Mouse (Mus musculus) brain, adult 2 months (tissue): ENCODE measurements around the gene Glod4.

Source experiments
- DNase-seq: peaks from one replicate; pipeline ENCODE4 v3.0.0; 2011; ENCODE audit warnings: low read depth, low spot score

Gene Glod4

GRCm38 (mm10) chr11:76085898-76086591, 157.5 kb downstream of the Glod4 start:
- peak; percentile 29 for DNase-seq

GRCm38 (mm10) chr11:76084943-76085342, 158.6 kb downstream of the Glod4 start:
- no peak for DNase-seq

DNA sequence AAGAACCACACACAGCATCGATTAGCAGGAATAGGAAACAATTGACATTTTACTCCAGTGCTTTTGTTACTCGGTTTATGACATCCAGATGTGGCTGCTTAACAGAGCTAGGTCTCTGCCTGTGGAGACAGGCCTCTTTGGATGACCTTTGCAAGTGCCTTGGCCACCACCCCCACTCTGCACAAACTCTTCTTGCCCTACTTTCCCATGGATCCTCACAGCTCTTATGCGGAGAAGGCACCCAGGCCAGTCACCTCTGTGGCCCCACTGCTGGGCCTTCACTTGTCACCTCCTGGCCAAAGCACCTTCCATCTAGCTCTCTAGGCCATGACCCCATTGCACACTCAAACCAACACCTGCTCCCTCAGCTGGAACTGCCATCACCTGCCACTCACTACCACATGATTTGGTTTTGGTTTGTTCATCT, 159.6 kb downstream of the Glod4 start:
- no peak for DNase-seq

GRCm38 (mm10) chr11:76081048-76081640, 162.4 kb downstream of the Glod4 start:
- DNase-seq = no peak

GRCm38 (mm10) chr11:76080293-76080692, 163.2 kb downstream of the Glod4 start:
- DNase-seq = no peak

GRCm38 (mm10) chr11:76077341-76077740, 166.2 kb downstream of the Glod4 start:
- no peak for DNase-seq

DNA sequence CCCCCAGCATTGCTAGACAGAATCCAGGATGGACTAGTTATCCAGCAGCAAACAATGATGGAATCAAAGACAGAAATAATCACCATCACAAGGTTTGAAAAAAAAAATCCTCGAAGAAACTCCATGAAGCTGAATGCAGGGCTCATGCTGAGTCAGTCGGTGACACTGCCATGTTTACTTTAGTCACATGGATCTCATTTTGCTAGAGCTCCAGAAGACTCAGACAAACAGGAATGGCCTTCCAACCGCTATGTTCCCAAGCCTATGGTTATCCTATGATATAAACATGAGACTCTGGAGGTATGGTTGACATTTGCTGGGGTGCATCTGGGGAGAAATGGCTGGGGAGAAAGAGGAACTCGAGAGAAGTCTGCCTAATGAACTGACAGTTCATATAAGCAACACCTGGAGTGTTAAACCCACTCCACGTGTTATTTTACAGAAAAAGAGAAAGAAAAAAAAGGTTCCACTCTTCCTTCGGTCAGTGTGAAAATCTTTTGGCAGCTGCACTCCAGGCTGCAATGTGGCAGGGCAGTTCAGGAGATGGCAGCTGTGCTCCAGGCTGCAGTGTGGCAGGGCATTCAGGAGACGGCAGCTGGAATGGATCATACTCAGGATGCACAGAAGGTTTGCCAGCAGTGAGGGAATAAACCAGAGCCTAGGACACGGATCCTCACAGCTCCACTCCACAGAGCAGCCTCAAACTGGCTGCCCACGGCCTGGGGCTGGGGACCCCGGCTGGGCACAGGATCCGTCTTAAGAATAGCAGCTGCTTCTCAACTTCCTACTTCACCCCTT, 169.0 kb downstream of the Glod4 start:
- peak; percentile 29 for DNase-seq
